Mouse (Mus musculus) Patski (cell line): ENCODE measurements around the gene Fgfr2. TPM values are rescaled to one million over a fixed set of nuclear protein-coding genes. Genes with fewer than 3 reads are reported as not detected.

Experiments
- ATAC-seq: fragments of 100-300 bp; one replicate; pipeline ENCODE4 v1.8.0; 2021
- CTCF ChIA-PET: fragments of 350-600 bp; sonication (Branson Sonifier 250); formaldehyde crosslinking; loops from one replicate; lab custom pipeline; 2022; ENCODE audit warnings: inconsistent platforms; lab: Charles Lee
- POLR2A ChIA-PET: fragments of 350-600 bp; sonication (Branson Sonifier 250); formaldehyde crosslinking; loops from one replicate; lab custom pipeline; 2022; ENCODE audit warnings: antibody characterized with exemption, inconsistent platforms; lab: Charles Lee
- DNase-seq: peaks from one replicate; pipeline ENCODE4 v3.0.0-alpha.2; 2011; ENCODE audit warnings: low read depth, low spot score
- H3K27me3 ChIP-seq: fragments of 371-371 bp; one replicate; pipeline ENCODE4 v1.5.1; 2021
- CTCF ChIP-seq: fragments of 100-300 bp; IDR thresholded peaks from one replicate; pipeline ENCODE4 v1.5.1; 2021
- in situ Hi-C: fragments of 300-500 bp; cut with MboI; formaldehyde crosslinking; loops from 3 replicates; pipeline ENCODE4 v1.11.1; 2018; ENCODE audit warnings: low pct_unique_long_range_greater_than_20kb, mixed read lengths
- polyA plus RNA-seq: library from polyadenylated mRNA; unstranded; gene quantifications from one replicate; pipeline ENCODE4 v1.2.3, GENCODE M21; 2021

Gene Fgfr2
- polyA plus RNA-seq, 1 experiment from 2014 or later, result 48.8 TPM

GRCm38 (mm10) chr7:132360336-132360735 lies 762.8 kb downstream of the Fgfr2 start:
- ChIA-PET POLR2A (no interaction called here), CTCF (no interaction called here)
- in situ Hi-C loops, result no loop called here
- DNase-seq, result no peak
- no peak for ATAC-seq
- no peaks in the 10 kb centered on the region for H3K27me3 ChIP-seq
- TF ChIP-seq CTCF, result no peak

GRCm38 (mm10) chr7:132358709-132359108 lies 764.4 kb downstream of the Fgfr2 start:
- DNase-seq, result no peak
- CTCF ChIA-PET, result no interaction called here
- TF ChIP-seq CTCF, result no peak

GRCm38 (mm10) chr7:132358250-132358649 lies 764.9 kb downstream of the Fgfr2 start:
- ChIA-PET POLR2A (no interaction called here), CTCF (no interaction called here)
- ATAC-seq (no peak), DNase-seq (no peak)
- no peaks in the 10 kb centered on the region for H3K27me3 ChIP-seq
- no peak for TF ChIP-seq CTCF
- in situ Hi-C loops, result no loop called here

More at GRCm38 (mm10) chr7:132358709-132359108, 764.4 kb downstream of the Fgfr2 start:
- in situ Hi-C loops, result no loop called here
- H3K27me3 ChIP-seq, result no peaks in the 10 kb centered on the region
- ATAC-seq, result peak; percentile 76
- POLR2A ChIA-PET, result no interaction called here

GRCm38 (mm10) chr7:132357841-132358237 lies 765.3 kb downstream of the Fgfr2 start:
- ATAC-seq (no peak), DNase-seq (no peak)
- POLR2A ChIA-PET, result no interaction called here
- no peaks in the 10 kb centered on the region for H3K27me3 ChIP-seq
- no peak for TF ChIP-seq CTCF
- in situ Hi-C loops, result no loop called here
- CTCF ChIA-PET, result interaction anchor here (1.1 kb wide), 1 partner anchor 117 kb away, joined by 3 read pairs; no protein-coding TSS in a partner anchor

- H3K27me3 ChIP-seq, result no peaks in the 10 kb centered on the region
- CTCF ChIA-PET, result interaction anchor here (1.1 to 1.2 kb wide), 2 partner anchors 8 to 117 kb away, joined by 3 read pairs; no protein-coding TSS in a partner anchor
- no peak for DNase-seq
- in situ Hi-C loops, result no loop called here
- no peak for ATAC-seq
- no peak for TF ChIP-seq CTCF
- POLR2A ChIA-PET, result interaction anchor here (1.0 kb wide), 1 partner anchor 8 kb away, joined by 3 read pairs; no protein-coding TSS in a partner anchor
Observed at GRCm38 (mm10) chr7:132356881-132357840, 766.0 kb downstream of the Fgfr2 start.

GRCm38 (mm10) chr7:132356185-132356584 lies 767.0 kb downstream of the Fgfr2 start:
- no peak for TF ChIP-seq CTCF
- H3K27me3 ChIP-seq, result no peaks in the 10 kb centered on the region
- in situ Hi-C loops, result no loop called here
- ChIA-PET CTCF (interaction anchor here (1.2 kb wide), 1 partner anchor 7 kb away, joined by 3 read pairs; no protein-coding TSS in a partner anchor), POLR2A (interaction anchor here (1.0 kb wide), 1 partner anchor 9 kb away, joined by 3 read pairs; no protein-coding TSS in a partner anchor)
- ATAC-seq (no peak), DNase-seq (no peak)

GRCm38 (mm10) chr7:132355767-132356166 lies 767.4 kb downstream of the Fgfr2 start:
- DNase-seq (no peak), ATAC-seq (no peak)
- in situ Hi-C loops, result no loop called here
- ChIA-PET POLR2A (no interaction called here), CTCF (no interaction called here)
- TF ChIP-seq CTCF, result no peak
- H3K27me3 ChIP-seq, result no peaks in the 10 kb centered on the region

GRCm38 (mm10) chr7:132349075-132349572 lies 774.0 kb downstream of the Fgfr2 start:
- no peak for DNase-seq
- CTCF ChIA-PET, result interaction anchor here (1.0 to 1.7 kb wide), 4 partner anchors 8 to 100 kb away, joined by 3 read pairs; no protein-coding TSS in a partner anchor
- no peak for TF ChIP-seq CTCF
- no peak for ATAC-seq
- in situ Hi-C loops, result no loop called here
- H3K27me3 ChIP-seq, result no peaks in the 10 kb centered on the region
- POLR2A ChIA-PET, result no interaction called here

GRCm38 (mm10) chr7:132347273-132348045 lies 775.7 kb downstream of the Fgfr2 start:
- no peak for ATAC-seq
- ChIA-PET POLR2A (interaction anchor here (1.1 kb wide), 1 partner anchor 21 kb away, joined by 4 read pairs; no protein-coding TSS in a partner anchor), CTCF (interaction anchor here (0.7 to 1.3 kb wide), 4 partner anchors 31 to 127 kb away, joined by 3 to 4 read pairs (median 3); no protein-coding TSS in a partner anchor)
- TF ChIP-seq CTCF, result no peak
- DNase-seq, result no peak
- in situ Hi-C loops, result no loop called here
- H3K27me3 ChIP-seq, result no peaks in the 10 kb centered on the region

GRCm38 (mm10) chr7:132345526-132346070 lies 777.6 kb downstream of the Fgfr2 start:
- ATAC-seq, result no peak
- no peak for DNase-seq

More at GRCm38 (mm10) chr7:132345526-132346070, 777.6 kb downstream of the Fgfr2 start:
- ChIA-PET POLR2A (interaction anchor here (1.0 kb wide), 1 partner anchor 18 kb away, joined by 3 read pairs; no protein-coding TSS in a partner anchor), CTCF (interaction anchor here (1.3 kb wide), 1 partner anchor 129 kb away, joined by 3 read pairs; no protein-coding TSS in a partner anchor)
- in situ Hi-C loops, result no loop called here
- no peak for TF ChIP-seq CTCF
- no peaks in the 10 kb centered on the region for H3K27me3 ChIP-seq
